8 mouse cellular contexts compared by ENCODE assay signal in genomic region chr6:124966466-124967118, GRCm38 (mm10). TPM values are rescaled to one million over a fixed set of nuclear protein-coding genes. Genes with fewer than 3 reads are reported as not detected.
DNase-seq lines count a peak whose midpoint lies in the region; ATAC-seq and TF ChIP-seq lines count a peak whose summit lies in the region.

No protein-coding gene starts in this region.

- no peak for TF ChIP-seq CTCF in C2C12 (IDR thresholded peaks at IDR 0.05; ENCODE audit: control insufficient read depth, insufficient read depth, insufficient read length)
- TF ChIP-seq CTCF in embryonic fibroblast, embryonic 13.5 days (IDR thresholded peaks at IDR 0.05; ENCODE audit: borderline replicate concordance, insufficient read depth, low read length), result no peak
- TF ChIP-seq CTCF in intestine, postnatal 0 days (IDR thresholded peaks at IDR 0.05; ENCODE audit: low read depth), result peak; percentile 55

- peak overlapping the region; percentile 74; the same call in 1 of the 2 replicates for H3K9ac ChIP-seq in intestine, postnatal 0 days (ENCODE audit: low read depth, low read length)
- no peak overlapping the region; the same call in 1 of the 2 replicates for H3K9ac ChIP-seq in midbrain, embryonic 13.5 days (replicated peaks)

- TF ChIP-seq POLR2A in embryonic fibroblast, embryonic 13.5 days (IDR thresholded peaks at IDR 0.05; ENCODE audit: low read depth, low read length), result peak; percentile 35

- H3K36me3 ChIP-seq in C2C12 (ENCODE audit: control insufficient read depth, insufficient read depth), result peaks cover 21% of the 10 kb centered on the region
- H3K36me3 ChIP-seq in intestine, postnatal 0 days (ENCODE audit: control insufficient read depth, insufficient read depth), result no peaks in the 10 kb centered on the region
- H3K36me3 ChIP-seq in midbrain, embryonic 13.5 days, result peaks cover 16% of the 10 kb centered on the region

- H3K79me2 ChIP-seq in C2C12 (ENCODE audit: control insufficient read depth, insufficient read depth), result peaks cover 48% of the 10 kb centered on the region

- peak overlapping the region; percentile 85 for H3K4me2 ChIP-seq in intestine, postnatal 0 days (replicated peaks; ENCODE audit: low read depth)
- H3K4me2 ChIP-seq in midbrain, embryonic 13.5 days (replicated peaks), result peak overlapping the region; percentile 71

- H3K4me1 ChIP-seq in embryonic fibroblast, embryonic 13.5 days (ENCODE audit: control insufficient read depth, insufficient read depth, low read length), result no peaks in the 10 kb centered on the region
- peaks cover 10% of the 10 kb centered on the region; the same call in 1 of the 2 replicates for H3K4me1 ChIP-seq in intestine, postnatal 0 days (replicated peaks; ENCODE audit: control insufficient read depth, insufficient read depth, low read length)
- peaks cover 18% of the 10 kb centered on the region for H3K4me1 ChIP-seq in midbrain, embryonic 13.5 days (replicated peaks)

- H3K79me3 ChIP-seq in C2C12 (ENCODE audit: low read depth), result peaks cover 25% of the 10 kb centered on the region

- H3K27ac ChIP-seq in embryonic fibroblast, embryonic 13.5 days (ENCODE audit: insufficient read depth, low read length), result no peak overlapping the region
- H3K27ac ChIP-seq in intestine, postnatal 0 days (ENCODE audit: low read depth, low read length), result no peak overlapping the region
- H3K27ac ChIP-seq in midbrain, embryonic 13.5 days, result no peak overlapping the region

- peak overlapping the region; percentile 85 for H3K4me3 ChIP-seq in C2C12 (ENCODE audit: insufficient read depth, poor library complexity, severe bottlenecking)
- H3K4me3 ChIP-seq in embryonic fibroblast, embryonic 13.5 days (ENCODE audit: insufficient read depth, low read length), result peak overlapping the region; percentile 93
- H3K4me3 ChIP-seq in intestine, postnatal 0 days (ENCODE audit: low read depth, low read length), result peak overlapping the region; percentile 69; the same call in 1 of the 2 replicates
- H3K4me3 ChIP-seq in midbrain, embryonic 13.5 days (replicated peaks), result peak overlapping the region; percentile 75

- H3ac ChIP-seq in C2C12 (ENCODE audit: control insufficient read depth, insufficient read length, low read depth), result no peak overlapping the region

- no peaks in the 10 kb centered on the region for H3K9me3 ChIP-seq in intestine, postnatal 0 days (ENCODE audit: control insufficient read depth)
- H3K9me3 ChIP-seq in midbrain, embryonic 13.5 days, result no peaks in the 10 kb centered on the region

- DNase-seq in cerebellum, postnatal 10 days, result peak; percentile 33 to 51
- DNase-seq in cerebellum, adult 9-10 months, result no peak
- DNase-seq in ovary, adult 18-20 months (ENCODE audit: low spot score), result no peak
- DNase-seq in layer of hippocampus, postnatal 36 days, result no peak

- no peaks in the 10 kb centered on the region for H3K27me3 ChIP-seq in C2C12 (ENCODE audit: control insufficient read depth, insufficient read depth, insufficient read length)
- no peaks in the 10 kb centered on the region for H3K27me3 ChIP-seq in intestine, postnatal 0 days (replicated peaks; ENCODE audit: control insufficient read depth, insufficient read depth, low read length)
- H3K27me3 ChIP-seq in midbrain, embryonic 13.5 days, result no peaks in the 10 kb centered on the region

- no peak for ATAC-seq in intestine, postnatal 0 days
- ATAC-seq in midbrain, embryonic 13.5 days, result no peak

- WGBS in intestine, postnatal 0 days, result 94% methylated on average over 7 of the region's 7 CpGs
- WGBS in midbrain, embryonic 13.5 days, result 98% methylated on average over 7 of the region's 7 CpGs

TF ChIP-seq in C2C12, 6 proteins besides CTCF, POLR2A, EP300 and RAD21:
- TF ChIP-seq MYOD1 (IDR thresholded peaks at IDR 0.05; ENCODE audit: control insufficient read depth, insufficient read length, low read depth) (no peak), MAX (IDR thresholded peaks at IDR 0.05) (no peak), CEBPB (IDR thresholded peaks at IDR 0.05; ENCODE audit: low read depth) (no peak), MYOG (IDR thresholded peaks at IDR 0.05; ENCODE audit: control insufficient read depth, extremely low read depth, insufficient read length) (no peak)

RNA-seq across cellular contexts. Expression of gene Cops7a, which starts 1.3 kb away (rescaled TPM):
- 165 TPM for polyA plus RNA-seq in C2C12 (2012; fragmentation: generic; extraction: Trizol)
- 77.4 and 94.3 TPM in 2 replicates for polyA plus RNA-seq in embryonic fibroblast, embryonic 13.5 days (2011; ENCODE audit: insufficient read length, low read depth, missing spikeins)
- 105 and 110 TPM in 2 replicates for polyA plus RNA-seq in intestine, postnatal 0 days (2015; fragmentation: Nextera tagmentation; extraction: Ambion mirVana)
- 89.9 and 95.2 TPM in 2 replicates for polyA plus RNA-seq in midbrain, embryonic 13.5 days (2015; fragmentation: Nextera tagmentation; extraction: Ambion mirVana)
- total RNA-seq in layer of hippocampus, postnatal 36 days (2021), result 100 to 1,000 TPM; 149 TPM

RNA-seq across cellular contexts. Expression of gene Pianp, which starts 29.9 kb away (rescaled TPM):
- polyA plus RNA-seq in C2C12 (2012; fragmentation: generic; extraction: Trizol), result 1.1 TPM
- polyA plus RNA-seq in embryonic fibroblast, embryonic 13.5 days (2011; ENCODE audit: insufficient read length, low read depth, missing spikeins), result 1.9 TPM in 1 of 2 replicates, not detected in the other
- 1.8 and 2.1 TPM in 2 replicates for polyA plus RNA-seq in intestine, postnatal 0 days (2015; fragmentation: Nextera tagmentation; extraction: Ambion mirVana)
- polyA plus RNA-seq in midbrain, embryonic 13.5 days (2015; fragmentation: Nextera tagmentation; extraction: Ambion mirVana), result 25.6 and 27.4 TPM in 2 replicates
- 100 to 1,000 TPM; 163 to 173 TPM for total RNA-seq in layer of hippocampus, postnatal 36 days (2021)

RNA-seq across cellular contexts. Expression of gene Mlf2, which starts 35.4 kb away (rescaled TPM):
- 547 TPM for polyA plus RNA-seq in C2C12 (2012; fragmentation: generic; extraction: Trizol)
- 250 and 255 TPM in 2 replicates for polyA plus RNA-seq in embryonic fibroblast, embryonic 13.5 days (2011; ENCODE audit: insufficient read length, low read depth, missing spikeins)
- 265 and 269 TPM in 2 replicates for polyA plus RNA-seq in intestine, postnatal 0 days (2015; fragmentation: Nextera tagmentation; extraction: Ambion mirVana)
- polyA plus RNA-seq in midbrain, embryonic 13.5 days (2015; fragmentation: Nextera tagmentation; extraction: Ambion mirVana), result 419 and 462 TPM in 2 replicates
- total RNA-seq in layer of hippocampus, postnatal 36 days (2021), result 100 to 1,000 TPM; 630 to 652 TPM

RNA-seq across cellular contexts. Expression of gene Zfp384, which starts 42.4 kb away (rescaled TPM):
- 27.8 TPM for polyA plus RNA-seq in C2C12 (2012; fragmentation: generic; extraction: Trizol)
- polyA plus RNA-seq in embryonic fibroblast, embryonic 13.5 days (2011; ENCODE audit: insufficient read length, low read depth, missing spikeins), result 46.3 and 63.5 TPM in 2 replicates
- 8.2 TPM in 2 replicates for polyA plus RNA-seq in intestine, postnatal 0 days (2015; fragmentation: Nextera tagmentation; extraction: Ambion mirVana)
- polyA plus RNA-seq in midbrain, embryonic 13.5 days (2015; fragmentation: Nextera tagmentation; extraction: Ambion mirVana), result 18.8 and 23.1 TPM in 2 replicates
- 10 to 100 TPM; 43.9 to 48.9 TPM for total RNA-seq in layer of hippocampus, postnatal 36 days (2021)

RNA-seq across cellular contexts. Expression of gene Ptms, which starts 46.7 kb away (rescaled TPM):
- 1,903 TPM for polyA plus RNA-seq in C2C12 (2012; fragmentation: generic; extraction: Trizol)
- polyA plus RNA-seq in embryonic fibroblast, embryonic 13.5 days (2011; ENCODE audit: insufficient read length, low read depth, missing spikeins), result 602 and 622 TPM in 2 replicates
- 167 and 169 TPM in 2 replicates for polyA plus RNA-seq in intestine, postnatal 0 days (2015; fragmentation: Nextera tagmentation; extraction: Ambion mirVana)
- polyA plus RNA-seq in midbrain, embryonic 13.5 days (2015; fragmentation: Nextera tagmentation; extraction: Ambion mirVana), result 662 and 802 TPM in 2 replicates
- total RNA-seq in layer of hippocampus, postnatal 36 days (2021), result 1,000 to 10,000 TPM; 1,023 to 1,087 TPM

Comparison
In these comparisons a context has a peak if more than half of its experiments do, and no peak if none do; other contexts are left out.
1. DNase-seq: peak in cerebellum, postnatal 10 days (2 of 2); none in cerebellum, adult 9-10 months (single experiment), ovary, adult 18-20 months (single experiment) and layer of hippocampus, postnatal 36 days (0 of 2).
2. Peak in every context shown above with its lines, with median percentiles within 50 percentile points of each other: H3K4me3 ChIP-seq.